Mouse (Mus musculus) thymus, postnatal 36 days (tissue): Measurements from ENCODE around the gene Ifna1.
A peak's percentile ranks its signal among the peaks of the same experiment; 100 is the strongest.

ENCODE experiments used
- DNase-seq, 2 experiments: peaks; one replicate each; pipeline ENCODE4 v3.0.0; 2022; ENCODE audit warnings: mixed read lengths in 2 of 2

Gene Ifna1

DNA sequence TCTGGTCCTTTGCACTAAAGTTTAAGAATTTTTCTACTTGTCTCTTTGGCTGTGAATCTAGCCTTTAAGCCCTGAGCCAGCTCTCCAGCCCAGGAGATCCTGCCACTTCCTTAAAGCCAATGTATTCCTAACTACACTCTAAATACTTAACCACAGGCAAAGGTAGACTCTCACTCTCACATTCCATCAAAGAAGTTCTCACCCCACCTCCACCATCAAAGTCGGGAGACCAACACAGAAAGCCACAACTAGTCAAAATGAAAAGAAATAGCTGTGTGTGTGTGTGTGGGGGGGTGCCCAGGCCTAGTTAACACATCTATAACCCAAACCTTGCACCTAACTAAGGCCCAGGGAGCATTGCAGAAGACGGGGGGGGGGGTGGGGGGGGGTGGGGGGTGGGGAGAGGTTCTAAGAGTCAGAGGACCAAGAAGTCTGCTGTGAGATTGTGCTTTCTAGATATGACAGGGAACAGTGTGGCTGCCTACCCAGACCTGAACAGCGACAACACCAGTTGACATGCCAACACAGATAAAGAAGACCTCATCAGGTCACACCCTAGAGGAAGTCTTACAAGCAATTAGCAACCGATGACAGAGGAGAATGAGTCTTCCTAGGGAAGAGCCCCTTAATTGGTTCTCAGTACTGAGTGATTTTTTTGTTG is 25.7 kb downstream of the Ifna1 start:
- no peak for DNase-seq

- no peak for DNase-seq
These were observed 26.6 kb downstream of the Ifna1 start for GRCm38 (mm10) chr4:88876520-88876919.

- DNase-seq: peak in 1 of 2 experiments; percentile 17
These were observed 28.4 kb downstream of the Ifna1 start for GRCm38 (mm10) chr4:88878246-88878645.

- no peak for DNase-seq
These were observed 28.9 kb downstream of the Ifna1 start for GRCm38 (mm10) chr4:88878772-88879171.

- no peak for DNase-seq
These were observed 30.2 kb downstream of the Ifna1 start, which contains the start of gene Ifne for GRCm38 (mm10) chr4:88880101-88880500. TSS of gene Ifne (minus strand) at chr4:88880201.

DNA sequence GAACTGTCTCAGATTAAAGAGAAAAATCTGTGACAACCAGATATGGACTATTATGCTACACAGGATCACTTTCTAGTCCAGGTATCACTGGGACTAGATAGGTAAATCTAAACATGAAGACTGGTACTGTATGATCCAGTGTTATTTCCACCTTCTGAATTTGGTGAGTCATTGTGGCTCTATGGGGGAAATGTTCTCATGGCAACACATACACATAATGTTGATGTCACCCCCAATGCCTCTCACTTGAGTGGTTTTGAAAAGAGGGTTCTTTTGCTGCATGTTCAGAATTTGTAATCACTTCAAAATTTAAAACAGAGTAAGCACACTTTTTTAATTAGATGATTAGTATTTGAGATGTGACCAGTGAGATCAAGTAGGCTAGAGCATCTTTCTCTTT is 38.3 kb downstream of the Ifna1 start:
- DNase-seq: no peak

DNA sequence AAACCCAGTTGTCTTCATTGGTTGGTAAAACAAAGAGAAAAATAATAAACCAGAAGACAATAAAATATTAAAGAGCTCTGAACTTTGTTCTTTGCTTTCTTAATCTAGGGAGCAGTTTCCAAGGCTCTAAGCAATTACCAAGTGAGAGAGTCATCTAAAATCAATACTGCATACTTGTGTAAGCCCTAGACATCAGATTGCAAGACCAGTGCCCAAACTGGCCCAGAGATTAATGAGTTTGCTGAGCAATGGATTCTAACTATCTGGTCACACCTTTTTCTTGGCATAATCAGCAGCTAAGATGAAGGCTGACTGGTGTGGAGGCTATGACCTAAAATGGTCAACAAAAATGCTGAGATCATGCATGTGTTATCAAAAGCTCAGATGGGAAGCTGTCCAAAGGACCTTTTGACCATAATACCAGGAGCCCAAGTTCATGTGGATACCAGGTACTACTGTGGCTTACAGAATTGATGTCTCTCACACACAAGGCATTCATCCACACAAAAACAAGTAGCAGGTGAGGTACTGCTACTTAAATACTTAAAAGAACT is 43.4 kb downstream of the Ifna1 start:
- no peak for DNase-seq
